Mouse (Mus musculus) forebrain, embryonic 10.5 days (tissue): ENCODE data around the gene Ypel2. TPM values are rescaled to one million over a fixed set of nuclear protein-coding genes. Genes with fewer than 3 reads are reported as not detected.

Experiments
- DNase-seq: peaks from one replicate; pipeline ENCODE4 v3.0.0-alpha.2; 2017; ENCODE audit warnings: low spot score; ENCODE audit errors: extremely low spot score
- H3K27ac ChIP-seq: fragments of 300-500 bp; sonication (generic); 2 replicates; pipeline ENCODE4 v1.5.1; 2016; ENCODE audit warnings: mild to moderate bottlenecking
- H3K27me3 ChIP-seq: fragments of 300-500 bp; sonication (generic); 2 replicates; pipeline ENCODE4 v1.6.1; 2016; ENCODE audit warnings: mild to moderate bottlenecking; ENCODE audit not compliant: poor library complexity, severe bottlenecking
- H3K36me3 ChIP-seq: fragments of 300-500 bp; sonication (generic); replicated peaks from 2 replicates; pipeline ENCODE4 v1.6.1; 2016; ENCODE audit warnings: mild to moderate bottlenecking, moderate library complexity
- H3K4me1 ChIP-seq: fragments of 300-500 bp; sonication (generic); 2 replicates; pipeline ENCODE4 v1.6.1; 2016
- H3K4me3 ChIP-seq: fragments of 300-500 bp; sonication (generic); 2 replicates; pipeline ENCODE4 v1.5.1; 2016; ENCODE audit warnings: mild to moderate bottlenecking, moderate library complexity
- H3K9me3 ChIP-seq: fragments of 300-500 bp; sonication (generic); 2 replicates; pipeline ENCODE4 v1.6.1; 2016; ENCODE audit warnings: mild to moderate bottlenecking, moderate library complexity
- WGBS: fragments of 180-500 bp; shearing (Covaris S2); methylation state at CpG from one replicate; pipeline ENCODE4 v1.1.7; 2016; 5-methylcytosine and 5-hydroxymethylcytosine counted together
- polyA plus RNA-seq: library from polyadenylated mRNA; unstranded; fragments of >200 nt; fragmentation: Nextera tagmentation; extraction: Ambion mirVana; gene quantifications from 2 replicates; pipeline ENCODE4 v1.2.1, GENCODE M21; 2016

Ypel2 gene
- polyA plus RNA-seq, 1 experiment from 2014 or later: 2.9 TPM

DNA sequence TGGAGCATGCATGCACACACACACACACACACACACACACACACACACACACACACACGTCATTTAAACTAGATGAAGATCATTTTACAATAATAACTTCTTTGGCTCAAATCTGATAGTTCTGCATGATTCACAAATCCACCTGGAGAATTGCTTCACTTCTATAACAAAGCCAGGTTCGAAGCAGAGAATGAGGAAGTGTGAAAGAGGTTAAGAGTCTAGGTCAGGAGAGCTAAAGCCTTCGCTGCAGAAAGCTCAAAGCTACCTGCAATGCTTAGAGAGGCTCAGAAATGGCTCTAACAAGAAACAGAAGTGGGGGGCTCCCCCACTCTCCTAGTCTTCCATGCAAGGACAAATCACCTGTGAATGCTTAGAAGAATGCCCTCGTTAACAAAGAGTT, 24.6 kb upstream of the Ypel2 start:
- no peak overlapping the region for H3K27ac ChIP-seq
- WGBS: 80% methylated on average over 4 of the region's 4 CpGs
- no peaks in the 10 kb centered on the region for H3K4me1 ChIP-seq
- H3K9me3 ChIP-seq: no peaks in the 10 kb centered on the region
- no peak for DNase-seq
- H3K36me3 ChIP-seq: no peaks in the 10 kb centered on the region
- no peak overlapping the region for H3K4me3 ChIP-seq
- no peaks in the 10 kb centered on the region for H3K27me3 ChIP-seq

DNA sequence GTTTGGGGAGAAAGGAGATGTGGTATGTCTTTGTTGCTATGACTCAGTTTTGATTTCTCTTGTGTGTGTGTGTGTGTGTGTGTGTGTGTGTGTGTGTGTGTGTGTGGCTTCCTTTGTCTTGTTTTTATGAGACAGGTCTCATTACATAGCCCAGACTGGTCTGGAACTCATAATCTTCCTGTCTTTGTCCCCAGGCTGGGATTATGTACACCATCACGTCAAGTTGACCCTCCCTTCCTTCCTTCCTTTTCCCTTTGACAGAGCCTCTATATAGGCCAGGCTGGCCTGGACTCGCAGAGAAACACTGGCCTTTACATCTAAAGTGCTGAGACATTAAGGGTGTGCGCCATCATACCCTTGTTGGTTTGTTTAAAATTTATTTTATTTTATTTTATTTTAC, 22.2 kb upstream of the Ypel2 start:
- no peaks in the 10 kb centered on the region for H3K36me3 ChIP-seq
- no peak overlapping the region for H3K4me3 ChIP-seq
- H3K27ac ChIP-seq: no peak overlapping the region
- no peaks in the 10 kb centered on the region for H3K4me1 ChIP-seq
- no peak for DNase-seq
- no peaks in the 10 kb centered on the region for H3K9me3 ChIP-seq
- 76% methylated on average over 3 of the region's 3 CpGs for WGBS
- H3K27me3 ChIP-seq: no peaks in the 10 kb centered on the region

DNA sequence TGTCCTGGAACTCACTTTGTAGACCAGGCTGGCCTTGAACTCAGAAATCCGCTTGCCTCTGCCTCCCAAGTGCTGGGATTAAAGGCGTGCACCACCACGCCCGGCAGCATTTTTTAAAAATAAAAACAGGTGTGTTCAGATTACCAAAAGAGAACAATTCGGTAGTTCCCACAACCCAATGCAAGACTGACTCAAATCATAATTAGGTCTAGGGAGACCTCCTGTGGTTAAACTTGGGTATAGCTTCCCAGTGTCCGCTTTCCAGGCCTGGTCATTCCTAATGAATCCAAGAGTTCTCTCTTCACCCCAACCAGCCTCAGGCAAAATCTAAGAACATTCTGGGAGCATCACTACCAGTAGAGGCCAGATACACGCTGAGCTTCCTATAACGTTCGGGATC, 17.0 kb upstream of the Ypel2 start:
- no peaks in the 10 kb centered on the region for H3K27me3 ChIP-seq
- DNase-seq: peak; percentile 57
- H3K4me1 ChIP-seq: peaks cover 13% of the 10 kb centered on the region
- H3K4me3 ChIP-seq: no peak overlapping the region
- H3K9me3 ChIP-seq: no peaks in the 10 kb centered on the region
- H3K36me3 ChIP-seq: no peaks in the 10 kb centered on the region
- H3K27ac ChIP-seq: no peak overlapping the region
- 35% methylated on average over 9 of the region's 9 CpGs for WGBS

DNA sequence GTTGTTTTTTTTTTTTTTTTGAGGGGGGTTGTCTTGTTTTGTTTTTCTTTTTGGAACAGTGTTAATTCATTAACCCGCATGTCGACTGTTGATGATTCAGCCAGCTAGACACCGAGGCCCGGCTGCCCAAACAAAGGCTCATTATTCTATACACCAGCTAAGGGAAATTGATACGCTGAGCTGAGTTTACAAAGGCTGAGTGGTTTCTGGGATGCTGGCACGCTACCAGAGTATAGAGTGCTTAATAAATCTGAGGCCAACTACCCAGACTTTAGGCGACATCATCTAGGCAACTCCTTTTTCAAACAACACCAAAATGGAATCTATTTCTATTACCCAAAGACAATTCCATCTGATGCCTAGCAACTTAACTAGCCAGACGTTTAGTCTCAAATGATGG, 13.9 kb upstream of the Ypel2 start:
- H3K27ac ChIP-seq: no peak overlapping the region
- WGBS: 49% methylated on average over 8 of the region's 8 CpGs
- no peak overlapping the region for H3K4me3 ChIP-seq
- no peaks in the 10 kb centered on the region for H3K36me3 ChIP-seq
- H3K9me3 ChIP-seq: no peaks in the 10 kb centered on the region; the same call in 1 of the 2 replicates
- peaks cover 17% of the 10 kb centered on the region for H3K4me1 ChIP-seq
- H3K27me3 ChIP-seq: no peaks in the 10 kb centered on the region
- DNase-seq: no peak

DNA sequence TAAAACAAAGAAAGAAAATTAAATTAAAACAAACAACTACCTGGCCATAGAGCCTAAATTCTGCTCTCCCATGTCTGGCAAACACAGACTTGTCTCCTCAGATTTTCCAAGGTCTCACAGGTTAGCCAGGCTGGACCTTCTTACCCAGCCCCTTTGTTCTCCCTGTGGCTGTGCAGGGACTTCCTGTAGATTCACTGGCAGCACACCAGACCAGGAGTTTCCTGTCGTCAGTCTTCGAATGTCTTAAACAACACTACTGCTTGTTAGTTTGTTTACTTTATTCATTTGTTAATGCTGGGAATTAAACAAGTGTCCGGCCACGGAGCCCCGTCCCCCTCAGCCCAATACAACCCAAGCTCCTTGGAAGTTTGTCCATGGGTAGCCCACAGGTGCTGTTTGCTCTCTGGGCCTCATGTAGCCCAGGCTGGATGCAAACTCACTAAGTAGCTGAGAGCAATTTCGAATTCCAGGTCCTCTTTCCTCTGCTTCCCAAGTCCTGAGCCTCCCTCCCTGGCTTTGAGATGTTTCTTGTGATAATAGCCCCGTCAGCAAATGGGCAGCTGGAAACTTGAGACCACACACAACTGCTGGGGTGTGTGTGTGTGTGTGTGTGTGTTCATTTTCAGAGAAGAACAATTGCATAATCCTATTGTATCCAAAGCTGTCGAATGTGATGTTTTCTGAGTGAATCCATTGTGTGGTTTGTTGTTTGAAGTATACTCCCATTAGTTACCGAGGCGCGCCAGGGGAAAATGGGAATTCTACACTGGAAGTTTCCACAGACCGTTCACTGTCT, 11.7 kb upstream of the Ypel2 start:
- Histone ChIP-seq H3K9me3 (no peaks in the 10 kb centered on the region; the same call in 1 of the 2 replicates), H3K36me3 (no peaks in the 10 kb centered on the region), H3K27me3 (no peaks in the 10 kb centered on the region), H3K27ac (0 out of 2 replicates have a peak overlapping the region, but pooled peaks have one; percentile 3), H3K4me1 (peaks cover 17% of the 10 kb centered on the region), H3K4me3 (no peak overlapping the region)
- no peak for DNase-seq
- WGBS: 76% methylated on average over 12 of the region's 12 CpGs

DNA sequence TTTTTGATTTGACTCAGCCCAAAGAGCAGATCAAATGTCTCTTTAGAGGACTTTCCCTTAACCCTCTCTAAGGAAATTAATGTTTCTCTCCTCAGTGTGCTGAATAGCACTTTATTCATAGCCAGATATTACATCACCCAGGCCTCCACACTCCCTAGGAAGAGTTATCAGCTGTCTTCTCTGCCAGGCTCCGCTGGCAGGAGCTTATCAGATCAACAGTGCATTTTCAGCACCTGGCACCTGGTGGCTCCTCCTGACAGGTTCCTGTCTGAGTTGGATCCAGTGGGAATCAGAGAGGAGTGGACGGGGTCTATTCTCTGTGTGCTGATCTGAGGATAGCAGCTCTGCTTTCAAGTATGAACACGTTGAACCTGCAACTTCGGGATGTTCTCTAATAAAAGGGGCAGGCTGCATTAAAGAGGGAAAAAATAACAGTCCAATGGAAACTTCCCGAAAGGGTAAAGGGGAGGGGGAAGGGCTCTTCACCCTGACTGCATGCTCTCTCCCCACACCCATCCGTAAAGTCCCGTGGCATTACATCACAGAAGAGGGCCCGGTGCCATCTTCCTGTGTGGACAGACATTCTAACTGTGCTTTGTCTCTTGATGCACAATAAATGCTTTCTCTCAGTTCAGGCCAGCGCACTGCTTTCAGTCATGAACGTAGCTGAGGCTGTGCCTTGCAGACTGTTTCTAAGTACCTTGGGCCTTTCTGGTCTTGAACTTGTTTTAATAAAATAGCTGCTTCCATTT, 8.7 kb upstream of the Ypel2 start:
- DNase-seq: no peak
- Histone ChIP-seq H3K27me3 (no peaks in the 10 kb centered on the region), H3K4me3 (no peak overlapping the region), H3K9me3 (no peaks in the 10 kb centered on the region; the same call in 1 of the 2 replicates), H3K36me3 (no peaks in the 10 kb centered on the region), H3K27ac (no peak overlapping the region), H3K4me1 (peaks cover 10% of the 10 kb centered on the region; the same call in 1 of the 2 replicates)
- 86% methylated on average over 10 of the region's 10 CpGs for WGBS

DNA sequence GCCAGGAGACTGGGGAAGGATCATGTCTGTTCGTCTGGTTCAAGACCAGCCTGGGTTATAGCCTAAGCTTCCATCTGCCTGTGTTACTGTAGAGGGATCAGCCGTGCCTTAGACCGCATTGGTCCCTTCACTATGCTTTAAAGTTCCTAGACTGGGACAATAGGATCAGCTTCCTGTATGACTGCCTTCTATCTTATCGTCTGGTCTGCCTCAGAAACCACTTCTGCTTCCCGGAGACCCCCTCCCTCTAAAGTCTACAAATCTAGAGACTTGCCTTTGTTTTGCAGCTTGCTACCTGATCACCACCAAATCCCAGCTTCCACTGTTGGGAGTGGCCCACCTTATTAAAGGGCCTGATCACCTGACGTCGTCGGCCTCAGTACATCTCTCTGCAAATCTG, 7.7 kb upstream of the Ypel2 start:
- Histone ChIP-seq H3K9me3 (no peaks in the 10 kb centered on the region; the same call in 1 of the 2 replicates), H3K36me3 (no peaks in the 10 kb centered on the region), H3K27ac (no peak overlapping the region), H3K27me3 (no peaks in the 10 kb centered on the region), H3K4me3 (no peak overlapping the region), H3K4me1 (peaks cover 5% of the 10 kb centered on the region; the same call in 1 of the 2 replicates)
- DNase-seq: no peak
- WGBS: 87% methylated on average over 8 of the region's 8 CpGs

DNA sequence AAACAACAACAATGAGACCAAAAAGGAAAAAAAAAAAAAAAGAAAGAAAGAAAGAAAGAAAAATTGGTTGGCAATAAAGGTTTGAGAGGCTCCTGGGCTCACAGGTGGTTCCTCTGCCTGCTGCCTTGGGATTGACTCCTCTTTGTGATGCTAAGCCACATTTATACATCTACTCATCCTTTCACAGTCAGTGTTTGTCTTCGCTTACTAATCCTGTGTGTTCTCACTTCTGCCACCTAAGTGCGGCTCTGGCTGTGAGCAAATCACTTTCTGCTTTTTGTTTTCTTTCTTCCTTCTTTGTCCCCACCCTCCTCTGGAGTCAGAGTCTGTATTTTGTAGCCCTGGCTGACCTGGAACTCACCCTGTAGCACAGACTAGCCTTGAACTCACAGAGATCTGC, 2.8 kb upstream of the Ypel2 start:
- 35% methylated on average over 2 of the region's 2 CpGs for WGBS

DNA sequence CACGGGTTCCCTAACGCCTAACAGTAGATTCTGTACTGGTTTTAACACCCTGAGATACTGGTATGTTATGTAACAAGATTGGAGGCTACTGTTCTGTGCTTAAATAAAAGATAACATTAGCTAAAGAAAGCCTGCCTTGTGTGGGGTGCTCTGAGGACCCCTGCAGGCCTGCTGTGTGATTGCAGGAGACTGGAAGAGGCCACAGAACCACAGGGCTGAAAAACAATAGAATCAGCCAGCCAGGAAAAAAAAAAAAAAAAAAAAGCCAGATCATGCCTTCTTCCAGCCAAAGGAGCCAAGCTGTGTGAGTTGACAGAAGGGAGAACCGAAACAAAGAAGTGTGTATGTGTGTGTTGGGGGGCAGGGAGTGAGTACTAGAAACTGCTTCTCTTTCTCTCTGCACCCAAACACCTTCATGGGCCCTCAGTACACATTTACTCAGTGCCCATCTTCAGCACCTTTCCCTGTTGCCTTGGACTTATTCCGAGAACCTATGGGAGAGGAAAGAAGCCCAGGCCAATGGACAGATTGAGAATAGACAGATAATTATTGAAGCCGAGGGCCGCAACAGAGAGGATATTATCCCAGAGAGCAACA, 2.2 kb upstream of the Ypel2 start:
- Histone ChIP-seq H3K4me3 (no peak overlapping the region), H3K27me3 (peaks cover 17% of the 10 kb centered on the region), H3K4me1 (peaks cover 54% of the 10 kb centered on the region), H3K9me3 (no peaks in the 10 kb centered on the region), H3K36me3 (no peaks in the 10 kb centered on the region), H3K27ac (peak overlapping the region; percentile 71)
- 36% methylated on average over 6 of the region's 6 CpGs for WGBS
- peak; percentile 60 for DNase-seq

More for the DNA sequence above, 2.8 kb upstream of the Ypel2 start:
- Histone ChIP-seq H3K4me1 (peaks cover 51% of the 10 kb centered on the region), H3K4me3 (no peak overlapping the region), H3K27me3 (peaks cover 16% of the 10 kb centered on the region), H3K9me3 (no peaks in the 10 kb centered on the region), H3K27ac (peak overlapping the region; percentile 71), H3K36me3 (no peaks in the 10 kb centered on the region)
- DNase-seq: no peak

DNA sequence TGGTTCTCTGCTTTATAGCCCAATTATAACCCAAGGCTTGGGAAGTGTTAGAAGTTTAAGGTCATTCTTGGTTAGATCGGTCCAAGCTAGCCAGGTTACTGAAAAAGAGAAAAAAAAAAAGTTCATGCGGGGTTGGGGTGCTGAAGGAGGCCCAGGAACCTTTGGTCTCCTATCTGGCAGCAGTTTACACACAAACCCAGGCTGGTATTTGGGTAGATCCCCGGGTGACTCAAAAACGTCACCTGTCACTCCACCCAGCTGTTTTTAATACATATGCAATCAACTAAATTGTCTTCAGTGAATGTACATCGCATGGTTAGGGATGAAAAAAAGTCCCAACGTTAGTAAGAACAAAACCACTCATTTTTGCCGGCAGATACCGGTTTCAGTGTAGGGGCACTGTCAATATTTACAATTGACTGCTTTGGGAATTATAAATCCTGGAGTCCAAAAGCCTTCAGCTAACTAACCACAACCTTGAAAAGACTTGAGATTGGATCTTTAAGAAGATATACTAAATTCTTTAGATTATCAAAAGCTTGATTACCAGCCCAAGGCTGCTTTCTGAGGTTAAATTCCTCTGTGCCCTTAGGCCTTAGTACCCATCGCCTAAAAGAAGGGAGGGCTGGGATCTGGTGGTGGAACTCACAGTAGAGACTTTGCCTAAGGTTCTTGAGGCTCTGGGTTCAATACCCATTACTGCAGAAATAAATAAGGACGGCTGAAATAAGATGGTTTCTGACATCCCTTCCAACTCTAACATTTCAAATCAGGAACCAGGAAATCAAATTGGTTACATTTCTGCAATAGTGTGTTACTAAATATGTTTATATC, 1.5 kb upstream of the Ypel2 start:
- no peak for DNase-seq
- Histone ChIP-seq H3K4me1 (peaks cover 62% of the 10 kb centered on the region), H3K27ac (0 out of 2 replicates have a peak overlapping the region, but pooled peaks have one; percentile 71), H3K27me3 (peaks cover 17% of the 10 kb centered on the region), H3K36me3 (no peaks in the 10 kb centered on the region), H3K9me3 (no peaks in the 10 kb centered on the region), H3K4me3 (no peak overlapping the region)
- 55% methylated on average over 10 of the region's 10 CpGs for WGBS

DNA sequence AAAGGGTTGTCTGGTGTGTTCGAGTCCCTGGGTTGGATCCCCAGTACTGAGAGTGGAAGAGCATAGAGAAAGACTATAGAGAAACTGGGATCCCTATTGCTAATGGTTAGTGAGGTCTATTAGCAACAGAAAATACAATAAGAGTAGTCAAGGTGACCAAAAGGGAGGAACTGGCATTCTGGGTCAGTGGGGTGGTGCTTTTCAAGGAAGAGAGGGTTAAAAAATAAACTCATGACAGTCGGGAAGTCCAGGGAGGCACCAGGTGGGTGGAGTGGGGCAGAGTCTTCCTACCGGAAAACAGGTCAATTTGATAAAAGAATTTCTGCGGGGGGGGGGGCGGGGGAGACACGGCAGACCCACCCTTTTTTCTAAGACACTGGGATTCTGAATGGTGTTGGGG, 823 bp upstream of the Ypel2 start:
- no peak for DNase-seq
- peak overlapping the region; percentile 88 for H3K27ac ChIP-seq
- H3K9me3 ChIP-seq: no peaks in the 10 kb centered on the region
- H3K36me3 ChIP-seq: no peaks in the 10 kb centered on the region
- H3K4me3 ChIP-seq: peak overlapping the region; percentile 95
- H3K27me3 ChIP-seq: peaks cover 19% of the 10 kb centered on the region
- 16% methylated on average over 6 of the region's 6 CpGs for WGBS
- H3K4me1 ChIP-seq: peaks cover 68% of the 10 kb centered on the region

DNA sequence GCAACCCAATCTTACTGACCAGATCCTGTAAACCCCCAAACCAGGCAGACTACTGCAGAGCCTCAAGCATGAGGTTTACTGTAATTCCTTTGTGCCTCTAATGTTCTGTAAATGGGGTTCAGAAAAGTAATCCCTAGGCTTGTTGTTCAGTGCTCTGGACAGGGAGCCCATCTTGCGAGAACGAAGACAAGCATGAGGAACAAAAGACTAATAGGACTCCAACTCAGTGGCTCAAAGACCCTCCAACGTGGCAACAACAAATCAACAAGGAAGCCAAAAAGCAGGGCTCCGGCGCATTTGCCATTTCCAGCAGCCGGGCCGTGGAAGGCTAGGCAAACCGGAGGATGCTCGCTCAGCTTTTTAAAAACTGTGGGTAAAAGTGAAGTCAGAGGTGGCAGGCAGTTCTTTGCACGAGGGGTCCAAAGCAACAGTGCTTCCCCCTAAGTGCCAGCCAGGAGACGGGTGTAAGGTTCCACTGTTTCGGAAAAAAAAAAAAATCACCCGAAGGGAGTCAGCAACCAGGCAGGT, 982 bp downstream of the Ypel2 start:
- peaks cover 25% of the 10 kb centered on the region for H3K27me3 ChIP-seq
- 3% methylated on average over 13 of the region's 13 CpGs for WGBS
- H3K36me3 ChIP-seq: no peaks in the 10 kb centered on the region
- peak overlapping the region; percentile 95 for H3K4me3 ChIP-seq
- no peak for DNase-seq
- peak overlapping the region; percentile 88 for H3K27ac ChIP-seq
- H3K9me3 ChIP-seq: no peaks in the 10 kb centered on the region
- H3K4me1 ChIP-seq: peaks cover 86% of the 10 kb centered on the region
